Mouse (Mus musculus): ENCODE results near the gene Hist1h2bb.

GRCm38 (mm10) chr13:23730479-23730878, 16.1 kb upstream of the Hist1h2bb start:
- no peak for TF ChIP-seq CTCF (IDR thresholded peaks at IDR 0.05; ENCODE audit: low read depth, low read length)
- TF ChIP-seq POLR2A (IDR thresholded peaks at IDR 0.05; ENCODE audit: insufficient read depth, low read length): no peak
- TF ChIP-seq EP300 (IDR thresholded peaks at IDR 0.05; ENCODE audit: insufficient read depth, low read depth, low read length): no peak

Data from ES-Bruce4 (cell line).